Mouse (Mus musculus) cerebellum, postnatal 25 days (tissue): ENCODE results near the gene Wars2.

Source experiments
- DNase-seq, 2 experiments: peaks; one replicate each; pipeline ENCODE4 v3.0.0; 2021; ENCODE audit warnings: mixed read lengths in 2 of 2

Gene Wars2

GRCm38 (mm10) chr3:99193576-99193975, 52.7 kb downstream of the Wars2 start:
- no peak for DNase-seq

- peak in 1 of 2 experiments; percentile 16 for DNase-seq
Observed at GRCm38 (mm10) chr3:99203331-99203730, 62.5 kb downstream of the Wars2 start.

GRCm38 (mm10) chr3:99208416-99208815, 67.5 kb downstream of the Wars2 start:
- no peak for DNase-seq

GRCm38 (mm10) chr3:99211105-99211698, 70.3 kb downstream of the Wars2 start:
- DNase-seq, result no peak

- no peak for DNase-seq
Observed at GRCm38 (mm10) chr3:99227807-99228206, 86.9 kb downstream of the Wars2 start.

GRCm38 (mm10) chr3:99233393-99234318, 92.8 kb downstream of the Wars2 start:
- peak; percentile 64 to 75 for DNase-seq

GRCm38 (mm10) chr3:99234319-99234869, 93.5 kb downstream of the Wars2 start:
- DNase-seq, result no peak

- DNase-seq, result no peak
Observed at GRCm38 (mm10) chr3:99235116-99235803, 94.4 kb downstream of the Wars2 start.

- DNase-seq, result no peak
Observed at GRCm38 (mm10) chr3:99235804-99236755, 95.2 kb downstream of the Wars2 start.

GRCm38 (mm10) chr3:99238691-99239090, 97.8 kb downstream of the Wars2 start:
- DNase-seq, result no peak

GRCm38 (mm10) chr3:99239301-99240045, 98.6 kb downstream of the Wars2 start:
- DNase-seq, result no peak

GRCm38 (mm10) chr3:99240213-99240720, 99.4 kb downstream of the Wars2 start, which contains the start of gene Tbx15:
Gene Tbx15, plus strand, starts transcription at chr3:99240381.
- DNase-seq, result no peak

- DNase-seq, result no peak
Observed at GRCm38 (mm10) chr3:99240811-99241738, 100.2 kb downstream of the Wars2 start.

- no peak for DNase-seq
Observed at GRCm38 (mm10) chr3:99242481-99242880, 101.6 kb downstream of the Wars2 start.

- DNase-seq, result no peak
Observed at GRCm38 (mm10) chr3:99245341-99245740, 104.5 kb downstream of the Wars2 start.

GRCm38 (mm10) chr3:99246629-99247028, 105.8 kb downstream of the Wars2 start:
- no peak for DNase-seq

GRCm38 (mm10) chr3:99247586-99247985, 106.7 kb downstream of the Wars2 start:
- DNase-seq, result no peak

GRCm38 (mm10) chr3:99247996-99248801, 107.3 kb downstream of the Wars2 start:
- DNase-seq, result no peak
